Mouse (Mus musculus) erythroblast, adult 5-6 weeks (primary cell): ENCODE measurements around the gene Gse1. TPM values are rescaled to one million over a fixed set of nuclear protein-coding genes. Genes with fewer than 3 reads are reported as not detected.
A peak's percentile ranks its signal among the peaks of the same experiment; 100 is the strongest.

ENCODE experiments used
- ATAC-seq: replicated peaks from 2 replicates; pipeline ENCODE4 v1.8.0; 2016; ENCODE audit warnings: moderate number of reproducible peaks, mild to moderate bottlenecking, moderate TSS enrichment, inconsistent platforms; ENCODE audit not compliant: poor library complexity, low FRiP score, severe bottlenecking
- total RNA-seq, 2 experiments: library from RNA; stranded (forward) in 1 of 2; stranded (reverse) in 1 of 2; fragments of 150-400 nt in 1 of 2; fragments of 200-764, 138-1000 nt in 1 of 2; gene quantifications; 2 replicates each; pipeline versions ENCODE4 v1.2.3 to v1.2.4; 2015 to 2017; ENCODE audit warnings: low replicate concordance in 2 of 2

Gse1 gene
- total RNA-seq, 2 experiments from 2014 or later = 30.0 to 38.3 TPM

- ATAC-seq = no peak
These were observed 223.9 kb downstream of the Gse1 start for GRCm38 (mm10) chr8:120452111-120452510.

GRCm38 (mm10) chr8:120454404-120454803, 226.1 kb downstream of the Gse1 start:
- ATAC-seq = no peak

GRCm38 (mm10) chr8:120460375-120460774, 232.1 kb downstream of the Gse1 start:
- ATAC-seq = no peak

DNA sequence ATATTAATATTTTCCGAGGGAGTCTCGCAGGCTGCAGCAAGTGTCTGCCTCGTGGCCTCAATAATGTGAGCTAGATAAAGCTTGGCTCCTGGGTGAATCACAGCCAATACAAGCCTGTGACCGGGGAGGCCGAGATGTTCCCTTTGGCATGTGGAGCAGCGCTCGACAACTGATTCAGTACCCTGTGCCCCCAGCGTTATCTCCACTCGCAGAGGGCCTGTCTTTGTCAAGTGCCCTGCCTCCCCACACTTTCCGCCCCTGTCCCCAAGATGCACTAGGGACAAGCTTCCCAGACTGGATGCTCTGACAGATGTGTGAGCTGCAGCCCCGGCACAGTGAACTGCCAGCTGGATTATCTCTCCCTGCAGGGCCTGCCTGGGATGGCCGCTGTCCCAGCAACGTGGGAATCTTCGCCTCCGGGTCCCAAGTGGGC, 233.9 kb downstream of the Gse1 start:
- ATAC-seq = no peak

DNA sequence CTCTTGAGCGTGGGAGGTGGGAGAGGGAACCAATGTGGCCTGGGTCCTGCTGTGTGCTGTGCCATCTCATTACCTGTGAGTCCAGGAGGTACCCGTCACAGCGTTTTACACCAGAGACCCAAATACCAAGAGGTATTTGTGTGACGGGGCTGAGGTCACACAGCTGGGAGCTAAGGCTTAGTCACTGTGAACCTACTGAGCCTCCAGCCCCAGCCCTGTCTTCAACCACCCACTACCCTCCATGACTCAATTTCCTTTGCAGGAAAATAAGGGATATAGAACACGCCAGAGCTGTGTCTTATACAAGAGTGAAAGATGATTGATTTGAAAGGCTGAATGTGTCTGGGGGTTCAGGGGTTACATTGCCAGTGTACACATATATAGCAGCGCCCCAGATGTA, 234.4 kb downstream of the Gse1 start:
- ATAC-seq = no peak

DNA sequence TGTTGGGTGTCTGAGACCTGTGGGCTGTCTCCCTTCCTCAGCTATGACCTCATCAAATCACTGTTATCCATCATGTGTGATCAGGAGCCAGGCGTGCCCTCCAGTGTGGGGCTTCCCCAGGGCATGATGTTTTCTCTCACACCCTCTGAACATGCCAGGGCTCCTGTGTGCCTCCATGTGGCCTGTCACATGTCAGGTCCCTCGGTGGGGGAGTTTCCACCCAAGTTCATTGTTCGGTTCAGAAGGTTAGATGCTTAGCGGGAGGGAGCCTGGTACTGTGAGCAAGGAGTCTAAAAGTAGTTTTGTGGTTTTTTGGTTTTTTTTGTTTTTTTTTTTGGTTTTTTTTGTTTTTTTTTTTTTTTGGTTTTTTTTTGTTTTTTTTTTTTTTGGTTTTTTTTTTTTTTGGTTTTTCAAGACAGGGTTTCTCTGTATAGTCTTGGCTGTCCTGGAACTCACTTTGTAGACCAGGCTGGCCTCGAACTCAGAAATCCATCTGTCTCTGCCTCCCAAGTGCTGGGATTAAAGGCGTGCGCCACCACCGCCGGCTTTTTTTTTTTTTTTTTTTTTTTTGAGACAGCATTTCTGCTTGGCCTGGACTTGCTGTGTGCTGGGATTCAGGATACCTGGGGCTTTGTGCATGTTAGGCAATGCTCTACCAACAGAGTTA, 235.8 kb downstream of the Gse1 start:
- no peak for ATAC-seq

DNA sequence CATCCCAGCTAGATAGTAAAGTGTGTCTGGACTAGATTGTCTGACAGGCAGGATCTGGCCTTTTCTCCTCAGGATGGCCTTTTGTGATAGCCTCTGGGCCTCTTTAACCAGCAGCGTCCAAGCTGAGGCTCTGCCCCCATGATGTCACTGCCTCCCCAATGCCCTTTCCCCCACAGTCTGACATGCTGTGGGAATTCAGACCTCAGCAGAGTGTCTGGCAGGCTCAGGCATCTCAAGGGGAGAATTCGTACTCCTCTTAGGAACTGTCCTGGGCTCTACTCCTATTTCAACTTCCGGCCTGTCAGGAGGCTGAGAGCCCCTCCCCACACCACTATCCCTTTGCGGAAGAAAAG, 236.3 kb downstream of the Gse1 start:
- no peak for ATAC-seq

GRCm38 (mm10) chr8:120465710-120466109, 237.5 kb downstream of the Gse1 start:
- ATAC-seq = no peak

DNA sequence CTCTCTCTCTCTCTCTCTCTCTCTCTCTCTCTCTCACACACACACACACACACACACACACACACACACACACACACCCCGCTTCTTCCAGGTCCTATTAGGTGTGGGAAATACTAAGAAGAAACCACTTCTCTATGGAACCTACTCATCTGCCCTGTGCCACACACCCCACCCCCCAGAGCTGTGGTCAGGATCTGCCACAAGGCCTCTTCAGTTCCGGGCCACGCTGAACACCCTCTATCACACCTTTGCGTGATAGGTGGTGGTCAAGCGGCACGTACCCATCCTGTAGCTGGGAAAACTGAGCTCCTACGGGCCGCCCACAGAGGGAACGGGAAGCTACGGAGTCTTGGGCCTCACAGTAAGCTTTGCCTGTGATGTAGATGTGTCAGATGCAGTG, 238.0 kb downstream of the Gse1 start:
- ATAC-seq = no peak

DNA sequence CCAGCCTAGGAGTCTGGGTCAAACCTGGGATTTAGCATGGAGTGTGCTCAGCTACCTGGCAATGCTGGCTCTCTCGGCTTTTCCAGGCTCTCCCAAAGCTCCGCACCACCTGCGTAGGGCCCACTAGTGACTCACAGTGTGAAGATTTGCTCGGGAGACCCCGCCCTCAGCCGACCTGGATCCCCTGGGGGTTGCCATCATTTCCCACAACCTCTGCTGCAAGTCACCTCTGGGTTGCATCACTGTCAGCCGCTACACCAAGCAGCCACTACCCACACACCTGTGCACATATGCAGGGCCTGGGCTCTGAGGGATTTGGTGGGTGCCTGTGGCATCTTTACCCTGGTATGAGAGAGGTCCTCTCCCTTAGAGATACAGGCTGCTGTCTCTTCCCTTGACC, 239.3 kb downstream of the Gse1 start:
- no peak for ATAC-seq

DNA sequence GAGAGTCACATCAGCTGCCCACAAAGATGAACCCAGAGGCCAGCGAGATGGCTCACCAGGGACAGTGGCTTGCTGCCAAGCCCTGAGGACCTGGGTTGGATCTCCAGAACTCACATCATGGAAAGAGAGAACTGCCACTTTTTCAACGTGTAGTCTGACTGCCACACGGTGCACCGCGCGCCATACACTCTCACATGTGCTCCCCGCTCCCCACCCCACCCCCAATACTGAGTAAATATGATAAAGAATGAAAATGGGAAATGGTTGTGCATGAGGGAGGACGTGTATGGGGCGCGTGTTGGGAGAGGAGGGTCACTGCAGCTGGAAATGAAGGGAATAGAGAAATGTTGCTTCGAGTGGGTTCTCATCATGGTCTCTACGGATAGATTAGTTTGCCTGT, 241.9 kb downstream of the Gse1 start:
- ATAC-seq = no peak

GRCm38 (mm10) chr8:120471166-120471565, 242.9 kb downstream of the Gse1 start:
- peak; percentile 49 for ATAC-seq

- no peak for ATAC-seq
These were observed 243.5 kb downstream of the Gse1 start for GRCm38 (mm10) chr8:120471752-120472151.

GRCm38 (mm10) chr8:120472230-120472629, 244.0 kb downstream of the Gse1 start:
- ATAC-seq = no peak

DNA sequence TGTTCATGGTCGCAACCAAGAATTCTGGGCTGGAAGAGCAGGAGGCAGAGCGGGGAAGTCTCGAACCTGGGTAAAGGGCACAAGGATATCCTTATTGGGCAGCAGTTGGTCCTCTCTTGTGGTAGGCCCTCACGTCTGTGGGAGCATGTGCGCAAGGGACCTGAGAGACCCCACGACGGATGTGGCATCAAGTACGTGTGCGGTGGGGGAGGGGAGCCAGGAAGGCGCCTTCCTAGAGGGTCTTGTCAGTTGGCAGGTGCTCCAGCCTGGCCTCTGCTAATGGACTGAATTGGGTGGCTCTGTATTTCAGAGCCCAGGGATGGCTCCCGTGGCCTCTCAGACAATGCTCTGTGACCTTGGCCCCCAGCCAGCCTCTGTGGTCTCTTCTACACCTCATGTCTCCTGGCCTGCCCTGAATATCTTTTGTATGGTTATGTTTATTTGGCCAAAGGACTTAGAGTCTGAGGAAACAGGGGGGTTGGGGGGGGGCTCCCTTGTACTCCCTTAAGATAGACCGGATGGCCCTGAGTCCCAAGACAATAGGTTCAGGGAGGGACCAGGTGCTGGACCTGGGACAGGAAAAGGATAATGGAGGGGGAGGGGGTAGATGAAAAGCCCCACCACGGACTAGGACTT, 245.6 kb downstream of the Gse1 start:
- no peak for ATAC-seq

GRCm38 (mm10) chr8:120474496-120475235, 246.4 kb downstream of the Gse1 start:
- ATAC-seq = 0 out of 2 replicates have a peak, but pooled peaks have one; percentile 5

GRCm38 (mm10) chr8:120475462-120476201, 247.4 kb downstream of the Gse1 start:
- peak; percentile 81 for ATAC-seq

GRCm38 (mm10) chr8:120476711-120477575, 248.7 kb downstream of the Gse1 start:
- no peak for ATAC-seq

- ATAC-seq = no peak
These were observed 250.5 kb downstream of the Gse1 start for GRCm38 (mm10) chr8:120478754-120479153.
